Mouse (Mus musculus): Measurements from ENCODE around the gene Ing4.
"Not testable (repeated sequence)": the region's sequence is repeated elsewhere in the genome, so short reads cannot be mapped to it uniquely, and the experiment has no call there.

Ing4 gene

DNA sequence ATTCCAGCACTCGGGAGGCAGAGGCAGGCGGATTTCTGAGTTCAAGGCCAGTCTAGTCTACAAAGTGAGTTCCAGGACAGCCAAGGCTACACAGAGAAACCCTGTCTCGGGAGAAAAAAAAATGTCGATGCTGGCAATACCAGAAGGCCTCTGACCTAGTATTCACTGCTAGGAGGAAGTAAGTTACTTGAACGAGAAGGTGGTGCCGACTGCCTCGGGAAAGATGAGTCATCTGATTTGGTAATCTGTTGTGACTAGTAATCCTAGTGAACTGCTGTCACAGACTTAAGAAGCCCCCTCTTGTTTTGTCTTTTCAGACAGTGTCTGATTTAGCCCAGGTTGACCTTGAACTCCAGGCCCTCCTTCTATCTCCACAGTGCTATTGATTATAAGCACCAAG, 1.5 kb downstream of the Ing4 start:
- no peak for DNase-seq (ENCODE audit: low read depth)

DNA sequence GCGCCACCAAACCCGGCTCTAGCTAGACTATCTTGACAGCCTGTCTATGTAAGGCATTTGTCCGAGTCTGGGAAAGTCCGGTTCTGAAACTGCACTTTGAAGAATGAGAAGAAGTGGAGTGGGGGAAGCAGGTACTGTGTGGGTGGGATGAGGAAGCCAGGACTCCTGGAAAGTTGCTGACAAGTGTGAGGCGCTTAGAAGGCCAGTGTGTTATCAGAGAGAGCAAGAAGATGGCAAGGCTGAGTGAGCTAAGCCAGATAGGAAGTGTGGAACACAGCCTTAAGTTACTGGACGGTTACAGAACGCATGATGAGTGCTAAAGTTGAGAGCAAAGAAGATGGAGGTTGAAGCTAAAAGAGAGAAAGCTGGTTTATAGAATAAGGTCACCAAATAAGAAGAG, 2.5 kb downstream of the Ing4 start:
- DNase-seq (ENCODE audit: low read depth) = no peak

GRCm38 (mm10) chr6:125046691-125047090, 7.1 kb downstream of the Ing4 start:
- peak; percentile 81 for DNase-seq (ENCODE audit: low read depth)

GRCm38 (mm10) chr6:125049678-125050077, 10.1 kb downstream of the Ing4 start, which contains the start of gene Acrbp:
Gene Acrbp, plus strand, starts transcription at chr6:125049689.
- DNase-seq (ENCODE audit: low read depth) = no peak

- no peak for DNase-seq (ENCODE audit: low read depth)
Measured at GRCm38 (mm10) chr6:125051237-125051636, 11.7 kb downstream of the Ing4 start.

DNA sequence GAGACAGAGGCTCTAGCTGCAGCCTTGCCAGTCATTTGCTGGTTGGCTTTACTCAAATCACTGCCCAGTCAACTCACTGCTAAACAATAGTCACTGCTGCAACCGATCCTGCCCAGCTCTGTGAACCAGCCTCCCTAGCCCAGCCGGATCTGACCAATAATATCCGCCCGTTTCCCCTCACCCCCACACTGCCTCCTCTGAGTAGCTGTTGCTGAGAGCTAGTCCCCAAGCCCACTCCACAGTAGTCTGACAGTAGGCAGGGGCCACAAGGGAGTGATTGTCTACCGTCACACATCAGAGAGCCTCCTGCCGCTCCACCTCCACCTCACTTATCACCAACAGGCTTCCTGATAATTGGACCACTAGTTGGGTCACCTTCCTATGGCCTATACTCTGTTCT, 21.9 kb downstream of the Ing4 start:
- DNase-seq (ENCODE audit: low read depth) = no peak

GRCm38 (mm10) chr6:125062511-125062910, 23.0 kb downstream of the Ing4 start:
- DNase-seq (ENCODE audit: low read depth) = no peak

DNA sequence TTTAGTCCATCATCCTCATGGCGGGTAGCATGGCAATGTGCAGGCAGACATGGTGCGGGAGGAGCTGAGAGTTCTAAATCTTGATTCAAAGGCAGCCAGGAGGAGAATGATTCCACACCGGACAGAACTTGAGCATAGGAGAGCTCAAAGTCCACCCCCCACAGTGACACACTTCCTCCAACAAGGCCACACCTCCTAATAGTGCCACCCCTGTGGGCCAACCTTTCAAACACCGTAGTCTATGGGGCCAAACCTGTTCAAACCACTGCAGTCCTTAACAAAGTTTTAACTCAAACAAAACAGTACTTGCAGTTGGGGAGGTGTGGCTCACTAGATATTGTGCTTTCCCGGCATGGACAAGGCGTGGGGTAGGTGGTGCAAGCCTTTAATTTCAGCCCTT, 24.3 kb downstream of the Ing4 start:
- DNase-seq (ENCODE audit: low read depth) = no peak

- not testable (repeated sequence) for DNase-seq (ENCODE audit: low read depth)
Measured at GRCm38 (mm10) chr6:125065223-125065622, 25.7 kb downstream of the Ing4 start.

- no peak for DNase-seq (ENCODE audit: low read depth)
Measured at GRCm38 (mm10) chr6:125067571-125067995, 28.0 kb downstream of the Ing4 start, which contains the start of gene Lpar5. Gene Lpar5, plus strand, starts transcription at chr6:125067920.

- DNase-seq (ENCODE audit: low read depth) = peak; percentile 75
Measured at GRCm38 (mm10) chr6:125071170-125071895, 31.8 kb downstream of the Ing4 start.

- DNase-seq (ENCODE audit: low read depth) = no peak
Measured at GRCm38 (mm10) chr6:125071896-125072279, 32.3 kb downstream of the Ing4 start.

- no peak for DNase-seq (ENCODE audit: low read depth)
Measured at GRCm38 (mm10) chr6:125073825-125074224, 34.3 kb downstream of the Ing4 start.

DNA sequence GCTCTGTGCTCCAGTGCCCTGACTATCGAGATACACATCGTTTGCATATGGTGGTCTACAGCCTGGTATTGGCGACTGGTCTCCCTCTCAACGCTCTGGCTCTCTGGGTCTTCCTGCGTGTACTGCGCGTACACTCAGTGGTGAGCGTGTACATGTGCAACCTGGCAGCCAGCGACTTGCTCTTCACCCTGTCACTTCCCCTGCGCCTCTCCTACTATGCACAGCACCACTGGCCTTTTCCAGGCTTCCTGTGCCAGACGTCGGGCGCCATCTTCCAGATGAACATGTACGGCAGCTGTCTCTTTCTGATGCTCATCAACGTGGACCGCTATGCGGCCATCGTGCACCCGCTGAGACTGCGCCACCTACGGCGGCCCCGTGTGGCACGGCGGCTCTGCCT, 41.8 kb downstream of the Ing4 start:
- DNase-seq (ENCODE audit: low read depth) = no peak

GRCm38 (mm10) chr6:125081797-125082560, 42.4 kb downstream of the Ing4 start:
- peak; percentile 78 for DNase-seq (ENCODE audit: low read depth)

GRCm38 (mm10) chr6:125082801-125083386, 43.3 kb downstream of the Ing4 start:
- no peak for DNase-seq (ENCODE audit: low read depth)

- DNase-seq (ENCODE audit: low read depth) = peak; percentile 53
Measured at GRCm38 (mm10) chr6:125084424-125084823, 44.9 kb downstream of the Ing4 start.

GRCm38 (mm10) chr6:125087937-125088336, 48.4 kb downstream of the Ing4 start:
- DNase-seq (ENCODE audit: low read depth) = no peak

DNA sequence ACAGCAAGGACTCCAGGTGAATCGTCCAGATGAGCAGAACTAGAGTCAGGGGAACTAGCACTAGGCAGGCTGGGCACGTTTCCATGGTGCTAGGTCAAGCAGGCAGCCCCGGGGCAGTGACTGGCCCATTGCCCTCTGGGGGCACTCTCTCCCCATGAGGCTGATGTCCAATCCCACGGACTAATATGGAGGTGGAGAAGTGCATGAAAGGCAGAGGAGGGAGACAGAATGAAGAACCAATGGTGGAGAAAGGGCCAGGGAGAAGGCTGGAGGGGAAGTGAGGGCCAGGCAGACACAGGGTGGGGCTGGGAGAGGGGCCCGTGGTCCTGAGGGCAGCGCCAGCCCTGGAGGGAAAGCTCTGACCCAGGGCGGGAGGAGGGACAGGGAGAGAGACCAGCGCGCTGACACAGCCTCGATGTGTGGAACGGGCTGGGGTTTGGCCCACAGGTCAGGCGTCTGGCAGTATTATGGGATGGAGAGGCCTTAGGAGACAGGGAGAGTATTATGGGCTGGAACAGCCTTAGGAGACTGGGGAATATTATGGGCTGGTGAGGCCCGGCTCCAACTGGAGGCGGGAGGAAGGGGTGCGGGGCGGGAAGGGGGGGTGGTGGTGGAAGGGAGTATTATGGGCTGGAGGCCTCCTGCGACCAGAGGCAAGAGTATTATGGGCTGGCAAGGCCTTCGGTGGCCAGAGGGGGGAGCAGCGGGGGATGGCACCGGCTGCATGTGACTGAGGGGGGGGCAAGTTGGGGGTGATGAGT, 49.2 kb downstream of the Ing4 start:
- peak; percentile 49 for DNase-seq (ENCODE audit: low read depth)

- DNase-seq (ENCODE audit: low read depth) = peak; percentile 53
Measured at GRCm38 (mm10) chr6:125089521-125090321, 50.2 kb downstream of the Ing4 start.

DNA sequence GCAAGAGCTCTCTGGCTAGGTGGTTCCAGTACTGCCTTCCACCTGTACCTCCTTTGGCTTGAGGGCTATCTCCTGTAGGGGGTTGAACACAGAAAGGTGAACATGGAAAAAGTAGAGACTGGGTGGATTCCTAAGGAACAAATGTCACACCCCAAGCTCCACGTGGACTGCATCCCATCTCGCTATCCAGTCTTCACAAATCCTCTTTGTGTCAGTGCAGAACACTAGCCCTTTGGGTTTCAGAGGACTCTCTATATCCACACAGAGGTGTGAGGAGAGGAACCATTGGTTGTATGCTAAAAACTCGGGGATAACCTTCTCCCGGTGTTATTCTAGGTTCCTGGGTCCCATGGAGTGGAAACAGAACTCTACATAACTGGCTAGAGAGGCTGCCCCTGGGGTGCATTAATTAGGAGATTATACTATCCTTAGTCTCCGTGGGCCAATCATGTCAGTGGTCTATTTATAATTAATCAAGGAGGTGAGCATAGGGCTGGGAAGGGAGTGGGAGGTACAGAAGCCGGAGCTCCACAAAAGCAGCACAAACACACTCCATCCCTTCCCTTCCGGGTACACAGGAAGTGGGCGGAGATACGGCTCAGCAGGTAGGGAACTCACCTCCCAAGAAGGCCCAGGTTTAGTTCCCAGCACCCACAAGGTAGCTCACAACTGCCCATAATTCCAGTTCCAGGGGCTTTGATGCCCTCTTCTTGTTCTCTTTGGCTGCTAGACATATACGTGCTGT, 51.0 kb downstream of the Ing4 start:
- no peak for DNase-seq (ENCODE audit: low read depth)

All from c-Kit-positive CD71-positive TER-119-negative erythroid progenitor cells, embryonic 14.5 days (primary cell).